Mouse (Mus musculus): Measurements from ENCODE around the gene Hist2h2ac. TPM values are rescaled to one million over a fixed set of nuclear protein-coding genes. Genes with fewer than 3 reads are reported as not detected.
"Not testable (repeated sequence)": the region's sequence is repeated elsewhere in the genome, so short reads cannot be mapped to it uniquely, and the experiment has no call there.

Gene Hist2h2ac
- polyA plus RNA-seq, 1 experiment from 2014 or later, result not detected

GRCm38 (mm10) chr3:96226695-96227648 lies 6.3 kb upstream of the Hist2h2ac start:
- WGBS (ENCODE audit: missing documents), result 28% methylated on average over 8 of the region's 8 CpGs

GRCm38 (mm10) chr3:96225421-96225820 lies 4.7 kb upstream of the Hist2h2ac start:
- Histone ChIP-seq H3K79me2 (ENCODE audit: inconsistent target) (peaks cover 46% of the 10 kb centered on the region), H3K4me3 (ENCODE audit: inconsistent target) (no peak overlapping the region), H3K27ac (peak overlapping the region; percentile 94), H3K36me3 (ENCODE audit: inconsistent target) (no peaks in the 10 kb centered on the region)
- 90% methylated on average over 2 of the region's 2 CpGs for WGBS (ENCODE audit: missing documents)

More at GRCm38 (mm10) chr3:96226695-96227648, 6.3 kb upstream of the Hist2h2ac start:
- Histone ChIP-seq H3K36me3 (ENCODE audit: inconsistent target) (no peaks in the 10 kb centered on the region), H3K27ac (peak overlapping the region; percentile 94), H3K4me3 (ENCODE audit: inconsistent target) (no peak overlapping the region), H3K79me2 (ENCODE audit: inconsistent target) (peaks cover 41% of the 10 kb centered on the region)

GRCm38 (mm10) chr3:96222774-96223173 lies 2.1 kb upstream of the Hist2h2ac start:
- 93% methylated on average over 4 of the region's 4 CpGs for WGBS (ENCODE audit: missing documents)
- H3K36me3 ChIP-seq (ENCODE audit: inconsistent target), result no peaks in the 10 kb centered on the region
- peak overlapping the region; percentile 58 for H3K4me3 ChIP-seq (ENCODE audit: inconsistent target)
- H3K27ac ChIP-seq, result peak overlapping the region; percentile 92
- H3K79me2 ChIP-seq (ENCODE audit: inconsistent target), result peaks cover 46% of the 10 kb centered on the region

GRCm38 (mm10) chr3:96221640-96222038 lies 959 bp upstream of the Hist2h2ac start:
- WGBS (ENCODE audit: missing documents), result 10% methylated on average over 9 of the region's 9 CpGs
- H3K36me3 ChIP-seq (ENCODE audit: inconsistent target), result no peaks in the 10 kb centered on the region
- H3K27ac ChIP-seq, result peak overlapping the region; percentile 92
- H3K4me3 ChIP-seq (ENCODE audit: inconsistent target), result peak overlapping the region; percentile 58
- peaks cover 46% of the 10 kb centered on the region for H3K79me2 ChIP-seq (ENCODE audit: inconsistent target)

GRCm38 (mm10) chr3:96220131-96220764 lies 432 bp downstream of the Hist2h2ac start:
- H3K27ac ChIP-seq, result peak overlapping the region; percentile 95
- not testable (repeated sequence) for H3K36me3 ChIP-seq (ENCODE audit: inconsistent target)
- WGBS (ENCODE audit: missing documents), result under 1% methylated on average over 18 of the region's 47 CpGs
- H3K4me3 ChIP-seq (ENCODE audit: inconsistent target), result peak overlapping the region; percentile 74
- peaks cover 37% of the 10 kb centered on the region for H3K79me2 ChIP-seq (ENCODE audit: inconsistent target)

GRCm38 (mm10) chr3:96219661-96220130 lies 984 bp downstream of the Hist2h2ac start, which contains the start of the genes Bola1 and Hist2h2ab:
TSS of gene Bola1 (minus strand) at chr3:96219709.
TSS of gene Hist2h2ab (plus strand) at chr3:96219865.
- WGBS (ENCODE audit: missing documents), result 0% methylated on average over 31 of the region's 37 CpGs
- H3K36me3 ChIP-seq (ENCODE audit: inconsistent target), result no peaks in the 10 kb centered on the region

GRCm38 (mm10) chr3:96219191-96219641 lies 1.5 kb downstream of the Hist2h2ac start:
- WGBS (ENCODE audit: missing documents), result under 1% methylated on average over 12 of the region's 12 CpGs
- Histone ChIP-seq H3K36me3 (ENCODE audit: inconsistent target) (no peaks in the 10 kb centered on the region), H3K27ac (peak overlapping the region; percentile 95), H3K79me2 (ENCODE audit: inconsistent target) (peaks cover 27% of the 10 kb centered on the region), H3K4me3 (ENCODE audit: inconsistent target) (peak overlapping the region; percentile 74)

More at GRCm38 (mm10) chr3:96219661-96220130, 984 bp downstream of the Hist2h2ac start, which contains the start of the genes Bola1 and Hist2h2ab:
- H3K27ac ChIP-seq, result peak within 1 kb of the TSS; percentile 95
- peaks cover 31% of the 10 kb centered on the region for H3K79me2 ChIP-seq (ENCODE audit: inconsistent target)
- peak within 1 kb of the TSS; percentile 74 for H3K4me3 ChIP-seq (ENCODE audit: inconsistent target)

- Histone ChIP-seq H3K27ac (no peak overlapping the region), H3K4me3 (ENCODE audit: inconsistent target) (no peak overlapping the region), H3K36me3 (ENCODE audit: inconsistent target) (no peaks in the 10 kb centered on the region), H3K79me2 (ENCODE audit: inconsistent target) (no peaks in the 10 kb centered on the region)
- WGBS (ENCODE audit: missing documents), result 56% methylated on average over 15 of the region's 15 CpGs
Measured at GRCm38 (mm10) chr3:96209242-96209641, 11.4 kb downstream of the Hist2h2ac start.

GRCm38 (mm10) chr3:96207819-96208218 lies 12.9 kb downstream of the Hist2h2ac start:
- no peaks in the 10 kb centered on the region for H3K79me2 ChIP-seq (ENCODE audit: inconsistent target)
- no peaks in the 10 kb centered on the region for H3K36me3 ChIP-seq (ENCODE audit: inconsistent target)
- H3K4me3 ChIP-seq (ENCODE audit: inconsistent target), result no peak overlapping the region
- H3K27ac ChIP-seq, result no peak overlapping the region
- 76% methylated on average over 3 of the region's 3 CpGs for WGBS (ENCODE audit: missing documents)

GRCm38 (mm10) chr3:96199731-96200130 lies 20.9 kb downstream of the Hist2h2ac start:
- Histone ChIP-seq H3K4me3 (ENCODE audit: inconsistent target) (no peak overlapping the region), H3K36me3 (ENCODE audit: inconsistent target) (no peaks in the 10 kb centered on the region), H3K79me2 (ENCODE audit: inconsistent target) (no peaks in the 10 kb centered on the region), H3K27ac (no peak overlapping the region)
- 64% methylated on average over 1 of the region's 2 CpGs for WGBS (ENCODE audit: missing documents)

GRCm38 (mm10) chr3:96198601-96199251 lies 22.0 kb downstream of the Hist2h2ac start:
- not testable (repeated sequence) for H3K4me3 ChIP-seq (ENCODE audit: inconsistent target); H3K79me2 ChIP-seq (ENCODE audit: inconsistent target); H3K27ac ChIP-seq; H3K36me3 ChIP-seq (ENCODE audit: inconsistent target)
- 74% methylated on average over 3 of the region's 8 CpGs for WGBS (ENCODE audit: missing documents)

GRCm38 (mm10) chr3:96198181-96198580 lies 22.5 kb downstream of the Hist2h2ac start:
- H3K79me2 ChIP-seq (ENCODE audit: inconsistent target), result no peaks in the 10 kb centered on the region
- H3K27ac ChIP-seq, result no peak overlapping the region
- WGBS (ENCODE audit: missing documents), result 12% methylated on average over 3 of the region's 6 CpGs
- H3K4me3 ChIP-seq (ENCODE audit: inconsistent target), result peak overlapping the region; percentile 74; the same call in 1 of the 2 replicates
- no peaks in the 10 kb centered on the region for H3K36me3 ChIP-seq (ENCODE audit: inconsistent target)

- H3K36me3 ChIP-seq (ENCODE audit: inconsistent target), result no peaks in the 10 kb centered on the region
- under 1% methylated on average over 50 of the region's 50 CpGs for WGBS (ENCODE audit: missing documents)
- peak overlapping the region; percentile 77 for H3K27ac ChIP-seq
- H3K79me2 ChIP-seq (ENCODE audit: inconsistent target), result no peaks in the 10 kb centered on the region
- peak overlapping the region; percentile 74 for H3K4me3 ChIP-seq (ENCODE audit: inconsistent target)
Measured at GRCm38 (mm10) chr3:96197129-96197749, 23.4 kb downstream of the Hist2h2ac start.
